Mouse (Mus musculus): ENCODE measurements around the gene Ptges. TPM values are rescaled to one million over a fixed set of nuclear protein-coding genes. Genes with fewer than 3 reads are reported as not detected.
A peak's percentile ranks its signal among the peaks of the same experiment; 100 is the strongest.

The Ptges gene
- polyA plus RNA-seq, 1 experiment, result 0.56 TPM

- TF ChIP-seq SRF (IDR thresholded peaks at IDR 0.05; ENCODE audit: control insufficient read depth, insufficient read length, low read depth), result no peak
- Histone ChIP-seq H3K4me3 (no peak overlapping the region), H3K4me2 (ENCODE audit: low read depth) (peak overlapping the region; percentile 93), H3K79me2 (ENCODE audit: control insufficient read depth, insufficient read depth) (no peaks in the 10 kb centered on the region), H3K27me3 (ENCODE audit: control insufficient read depth, insufficient read depth, insufficient read length) (no peaks in the 10 kb centered on the region), H3K36me3 (ENCODE audit: control insufficient read depth, insufficient read depth) (no peaks in the 10 kb centered on the region), H3ac (ENCODE audit: control insufficient read depth, insufficient read length) (no peak overlapping the region)
These were observed 2.4 kb downstream of the Ptges start for GRCm38 (mm10) chr2:30927151-30927781.

- TF ChIP-seq MAX (IDR thresholded peaks at IDR 0.05; ENCODE audit: low read depth), result no peak
- no peak for TF ChIP-seq TCF3 (IDR thresholded peaks at IDR 0.05; ENCODE audit: insufficient read length, low read depth)
- no peak for TF ChIP-seq REST (IDR thresholded peaks at IDR 0.05; ENCODE audit: insufficient read depth, insufficient read length)
- TF ChIP-seq USF1 (IDR thresholded peaks at IDR 0.05; ENCODE audit: low read depth), result no peak
- TF ChIP-seq MYOG (IDR thresholded peaks at IDR 0.05; ENCODE audit: control insufficient read depth in 1 of 3, insufficient read depth in 1 of 3, insufficient read length in 2 of 3, low read depth in 2 of 3), result no peak
- TF ChIP-seq POLR2A (IDR thresholded peaks at IDR 0.05; ENCODE audit: insufficient read length, low read depth), result no peak
- TF ChIP-seq MYOD1 (IDR thresholded peaks at IDR 0.05; ENCODE audit: control insufficient read depth in 1 of 3, insufficient read length in 2 of 3, low read depth in 2 of 3), result no peak
- Histone ChIP-seq H3K27me3 (ENCODE audit: control insufficient read depth, insufficient read depth, insufficient read length) (no peaks in the 10 kb centered on the region), H3K4me3 (no peak overlapping the region), H3K79me2 (ENCODE audit: control insufficient read depth, insufficient read depth) (no peaks in the 10 kb centered on the region), H3K4me2 (ENCODE audit: low read depth) (no peak overlapping the region), H3K36me3 (ENCODE audit: control insufficient read depth, insufficient read depth) (no peaks in the 10 kb centered on the region), H3ac (ENCODE audit: control insufficient read depth, insufficient read length) (no peak overlapping the region)
These were observed 3.3 kb downstream of the Ptges start for GRCm38 (mm10) chr2:30926381-30926780.

- Histone ChIP-seq H3K36me3 (ENCODE audit: control insufficient read depth, insufficient read depth) (no peaks in the 10 kb centered on the region), H3K79me2 (ENCODE audit: control insufficient read depth, insufficient read depth) (no peaks in the 10 kb centered on the region), H3ac (ENCODE audit: control insufficient read depth, insufficient read length) (no peak overlapping the region), H3K4me2 (ENCODE audit: low read depth) (no peak overlapping the region), H3K27me3 (ENCODE audit: control insufficient read depth, insufficient read depth, insufficient read length) (no peaks in the 10 kb centered on the region), H3K4me3 (no peak overlapping the region)
- no peak for TF ChIP-seq MYOG (IDR thresholded peaks at IDR 0.05; ENCODE audit: control insufficient read depth in 1 of 3, insufficient read depth in 1 of 3, insufficient read length in 2 of 3, low read depth in 2 of 3)
- no peak for TF ChIP-seq USF1 (IDR thresholded peaks at IDR 0.05; ENCODE audit: low read depth)
- TF ChIP-seq MYOD1 (IDR thresholded peaks at IDR 0.05; ENCODE audit: control insufficient read depth in 1 of 3, insufficient read length in 2 of 3, low read depth in 2 of 3), result peak in 1 of 3 experiments; percentile 71
These were observed 4.5 kb downstream of the Ptges start for GRCm38 (mm10) chr2:30925181-30925580.

GRCm38 (mm10) chr2:30923099-30923498 lies 6.6 kb downstream of the Ptges start:
- no peak overlapping the region for H3K4me3 ChIP-seq
- H3K27me3 ChIP-seq (ENCODE audit: control insufficient read depth, insufficient read depth, insufficient read length), result no peaks in the 10 kb centered on the region
- H3K4me2 ChIP-seq (ENCODE audit: low read depth), result no peak overlapping the region
- no peaks in the 10 kb centered on the region for H3K79me2 ChIP-seq (ENCODE audit: control insufficient read depth, insufficient read depth)
- TF ChIP-seq MYOG (IDR thresholded peaks at IDR 0.05; ENCODE audit: control insufficient read depth in 1 of 3, insufficient read depth in 1 of 3, insufficient read length in 2 of 3, low read depth in 2 of 3), result no peak
- no peak for TF ChIP-seq MAX (IDR thresholded peaks at IDR 0.05; ENCODE audit: low read depth)
- TF ChIP-seq USF1 (IDR thresholded peaks at IDR 0.05; ENCODE audit: low read depth), result no peak
- TF ChIP-seq POLR2A (IDR thresholded peaks at IDR 0.05; ENCODE audit: insufficient read length, low read depth), result no peak
- no peak for TF ChIP-seq CEBPB (IDR thresholded peaks at IDR 0.05; ENCODE audit: insufficient read depth, poor library complexity, severe bottlenecking)
- no peak for TF ChIP-seq REST (IDR thresholded peaks at IDR 0.05; ENCODE audit: insufficient read depth, insufficient read length)
- TF ChIP-seq MYOD1 (IDR thresholded peaks at IDR 0.05; ENCODE audit: control insufficient read depth in 1 of 3, insufficient read length in 2 of 3, low read depth in 2 of 3), result no peak
- TF ChIP-seq POLR2AphosphoS2 (IDR thresholded peaks at IDR 0.05; ENCODE audit: insufficient read length, low read depth), result no peak
- TF ChIP-seq E2F4 (IDR thresholded peaks at IDR 0.05; ENCODE audit: insufficient read depth), result no peak
- no peak for TF ChIP-seq SRF (IDR thresholded peaks at IDR 0.05; ENCODE audit: control insufficient read depth, insufficient read length, low read depth)
- TF ChIP-seq TCF12 (IDR thresholded peaks at IDR 0.05; ENCODE audit: insufficient read depth, poor library complexity, severe bottlenecking), result no peak
- no peak for TF ChIP-seq TCF3 (IDR thresholded peaks at IDR 0.05; ENCODE audit: insufficient read length, low read depth)
- no peak overlapping the region for H3ac ChIP-seq (ENCODE audit: control insufficient read depth, insufficient read length)
- no peaks in the 10 kb centered on the region for H3K36me3 ChIP-seq (ENCODE audit: control insufficient read depth, insufficient read depth)

GRCm38 (mm10) chr2:30920216-30920615 lies 9.4 kb downstream of the Ptges start:
- H3K4me3 ChIP-seq, result no peak overlapping the region
- no peaks in the 10 kb centered on the region for H3K36me3 ChIP-seq (ENCODE audit: control insufficient read depth, insufficient read depth)
- H3ac ChIP-seq (ENCODE audit: control insufficient read depth, insufficient read length), result no peak overlapping the region
- no peaks in the 10 kb centered on the region for H3K79me2 ChIP-seq (ENCODE audit: control insufficient read depth, insufficient read depth)
- peak overlapping the region; percentile 53 for H3K4me2 ChIP-seq (ENCODE audit: low read depth)
- TF ChIP-seq CEBPB (IDR thresholded peaks at IDR 0.05; ENCODE audit: insufficient read depth, poor library complexity, severe bottlenecking) (0 out of 2 replicates have a peak, but pooled peaks have one; percentile 8), REST (IDR thresholded peaks at IDR 0.05; ENCODE audit: insufficient read depth, insufficient read length) (no peak), USF1 (IDR thresholded peaks at IDR 0.05; ENCODE audit: low read depth) (peak; percentile 75)
- no peaks in the 10 kb centered on the region for H3K27me3 ChIP-seq (ENCODE audit: control insufficient read depth, insufficient read depth, insufficient read length)
